Mouse (Mus musculus) CH12.LX (cell line): ENCODE data around the gene Msi1. TPM values are rescaled to one million over a fixed set of nuclear protein-coding genes. Genes with fewer than 3 reads are reported as not detected.

Experiments used
- DNase-seq: peaks from one replicate; pipeline ENCODE4 v3.0.0-alpha.2; 2013; ENCODE audit errors: extremely low read depth
- H3K27ac ChIP-seq: 2 replicates; pipeline ENCODE4 v1.5.1; 2012; ENCODE audit warnings: low read depth, mild to moderate bottlenecking, control low read depth, moderate library complexity; ENCODE audit not compliant: insufficient read depth
- H3K27me3 ChIP-seq: replicated peaks from 2 replicates; pipeline ENCODE3; 2012; ENCODE audit warnings: inconsistent platforms
- H3K36me3 ChIP-seq, 2 experiments: replicated peaks in 1 of 2; 2 replicates each; pipeline versions ENCODE3 to v1.6.1; 2012; ENCODE audit warnings: inconsistent platforms in 1 of 2, low read length in 1 of 2, mild to moderate bottlenecking in 1 of 2, mixed read lengths in 1 of 2, moderate library complexity in 1 of 2; ENCODE audit not compliant: control insufficient read depth in 1 of 2, insufficient read depth in 1 of 2
- H3K4me1 ChIP-seq, 2 experiments: 2 replicates each; pipeline ENCODE4 v1.6.1; 2012; ENCODE audit warnings: inconsistent platforms in 1 of 2, moderate library complexity in 1 of 2; ENCODE audit not compliant: insufficient read depth in 2 of 2, control insufficient read depth in 1 of 2
- H3K4me2 ChIP-seq: 2 replicates; pipeline ENCODE4 v1.6.1; 2012; ENCODE audit warnings: low read depth, mild to moderate bottlenecking, control low read depth; ENCODE audit not compliant: poor library complexity, insufficient read depth, severe bottlenecking
- H3K4me3 ChIP-seq, 3 experiments: fragments of 150-350 bp in 1 of 3; sonication (generic) in 1 of 3; replicated peaks in 1 of 3; 2 replicates each; pipeline versions ENCODE3 to v1.5.1; 2011 to 2012; ENCODE audit warnings: low read depth in 2 of 3, low read length in 2 of 3, mild to moderate bottlenecking in 2 of 3, moderate library complexity in 2 of 3, control low read depth in 1 of 3, improper control_type of control experiment in 1 of 3, inconsistent platforms in 1 of 3, mixed read lengths in 1 of 3; ENCODE audit not compliant: poor library complexity in 1 of 3
- H3K79me2 ChIP-seq: replicated peaks from 2 replicates; pipeline ENCODE4 v1.6.1; 2012; ENCODE audit warnings: mild to moderate bottlenecking, moderate library complexity; ENCODE audit not compliant: control insufficient read depth, poor library complexity, insufficient read depth, severe bottlenecking; ENCODE audit errors: extremely low read depth
- H3K9ac ChIP-seq: 2 replicates; pipeline ENCODE4 v1.6.1; 2012; ENCODE audit warnings: low read depth, mild to moderate bottlenecking, control low read depth, moderate library complexity; ENCODE audit not compliant: insufficient read depth
- H3K9me3 ChIP-seq: replicated peaks from 2 replicates; pipeline ENCODE3; 2012; ENCODE audit warnings: low read length, inconsistent platforms, mixed read lengths
- BHLHE40 ChIP-seq: IDR thresholded peaks from 2 replicates; pipeline ENCODE4 v1.6.1; 2011; ENCODE audit warnings: mild to moderate bottlenecking, low read depth, low read length, improper control_type of control experiment
- CHD2 ChIP-seq: IDR thresholded peaks from 2 replicates; pipeline ENCODE4 v1.6.1; 2011; ENCODE audit warnings: low read length, improper control_type of control experiment
- CTCF ChIP-seq, 2 experiments: IDR thresholded peaks in 1 of 2; conservative IDR thresholded peaks in 1 of 2; 2 replicates each; pipeline ENCODE4 v1.5.1; 2011 to 2012; ENCODE audit warnings: low read depth in 2 of 2, low read length in 2 of 2, improper control_type of control experiment in 1 of 2, inconsistent platforms in 1 of 2, mild to moderate bottlenecking in 1 of 2, moderate library complexity in 1 of 2
- E2F4 ChIP-seq: IDR thresholded peaks from 2 replicates; pipeline ENCODE4 v1.6.1; 2011; ENCODE audit warnings: low read depth, low read length, improper control_type of control experiment; ENCODE audit not compliant: insufficient replicate concordance
- EP300 ChIP-seq: IDR thresholded peaks from 2 replicates; pipeline ENCODE4 v1.6.1; 2011; ENCODE audit warnings: low read length, improper control_type of control experiment
- ETS1 ChIP-seq: conservative IDR thresholded peaks from 2 replicates; pipeline ENCODE4 v1.6.1; 2012; ENCODE audit warnings: low read depth, mild to moderate bottlenecking, inconsistent platforms, low read length, improper control_type of control experiment, moderate library complexity
- HCFC1 ChIP-seq: IDR thresholded peaks from 2 replicates; pipeline ENCODE4 v1.6.1; 2012; ENCODE audit warnings: low read depth, mild to moderate bottlenecking, inconsistent platforms, low read length, improper control_type of control experiment
- JUN ChIP-seq: IDR thresholded peaks from 2 replicates; pipeline ENCODE4 v1.6.1; 2011; ENCODE audit warnings: low read depth, mild to moderate bottlenecking, low read length, improper control_type of control experiment, moderate library complexity; ENCODE audit not compliant: insufficient read depth
- JUND ChIP-seq: conservative IDR thresholded peaks from 2 replicates; pipeline ENCODE4 v1.6.1; 2011; ENCODE audit warnings: low read depth, low read length, improper control_type of control experiment
- KAT2A ChIP-seq: IDR thresholded peaks from 2 replicates; pipeline ENCODE4 v1.6.1; 2012; ENCODE audit warnings: low read length, improper control_type of control experiment, inconsistent platforms; ENCODE audit not compliant: insufficient replicate concordance
- MAX ChIP-seq: IDR thresholded peaks from 2 replicates; pipeline ENCODE4 v1.6.1; 2011; ENCODE audit warnings: low read length, improper control_type of control experiment
- MXI1 ChIP-seq: IDR thresholded peaks from 2 replicates; pipeline ENCODE4 v1.6.1; 2011; ENCODE audit warnings: mild to moderate bottlenecking, low read depth, low read length, improper control_type of control experiment
- MYC ChIP-seq: IDR thresholded peaks from 2 replicates; pipeline ENCODE4 v1.6.1; 2011; ENCODE audit warnings: low read depth, mild to moderate bottlenecking, improper control_type of control experiment, low read length
- NELFE ChIP-seq: IDR thresholded peaks from 2 replicates; pipeline ENCODE4 v1.6.1; 2011; ENCODE audit warnings: low read depth, low read length, improper control_type of control experiment
- PAX5 ChIP-seq: IDR thresholded peaks from 2 replicates; pipeline ENCODE4 v1.6.1; 2012; ENCODE audit warnings: low read length, inconsistent platforms, mixed read lengths
- POLR2A ChIP-seq: IDR thresholded peaks from 2 replicates; pipeline ENCODE4 v1.6.1; 2011; ENCODE audit warnings: low read depth, mild to moderate bottlenecking, improper control_type of control experiment, low read length
- POLR2AphosphoS2 ChIP-seq: IDR thresholded peaks from 2 replicates; pipeline ENCODE4 v1.6.1; 2011; ENCODE audit warnings: low read depth, low read length, improper control_type of control experiment
- RAD21 ChIP-seq: IDR thresholded peaks from 2 replicates; pipeline ENCODE4 v1.6.1; 2011; ENCODE audit warnings: low read depth, mild to moderate bottlenecking, low read length, improper control_type of control experiment, moderate library complexity
- RCOR1 ChIP-seq: conservative IDR thresholded peaks from 2 replicates; pipeline ENCODE4 v1.6.1; 2012; ENCODE audit warnings: low read depth, mild to moderate bottlenecking, inconsistent platforms, low read length, improper control_type of control experiment
- SIN3A ChIP-seq: IDR thresholded peaks from 2 replicates; pipeline ENCODE4 v1.6.1; 2012; ENCODE audit warnings: low read length, improper control_type of control experiment, inconsistent platforms
- SMC3 ChIP-seq: IDR thresholded peaks from 2 replicates; pipeline ENCODE4 v1.6.1; 2011; ENCODE audit warnings: low read depth, low read length, improper control_type of control experiment
- ZC3H11A ChIP-seq: IDR thresholded peaks from 2 replicates; pipeline ENCODE4 v1.6.1; 2012; ENCODE audit warnings: low read depth, mild to moderate bottlenecking, inconsistent platforms, low read length, improper control_type of control experiment
- ZKSCAN1 ChIP-seq: IDR thresholded peaks from 2 replicates; pipeline ENCODE4 v1.6.1; 2012; ENCODE audit warnings: low read depth, inconsistent platforms, low read length, improper control_type of control experiment, borderline replicate concordance
- dilution Hi-C: fragments of 300-500 bp; cut with MboI; formaldehyde crosslinking; loops from 2 replicates; pipeline ENCODE4 v1.14.3; 2020; ENCODE audit warnings: low sequenced_read_pairs; ENCODE audit not compliant: extremely low pct_unique_long_range_greater_than_20kb, extremely low pct_ligation_motif_present
- in situ Hi-C: fragments of 300-500 bp; cut with MboI; formaldehyde crosslinking; loops from 3 replicates; pipeline ENCODE4 v1.14.3; 2019; ENCODE audit warnings: low sequenced_read_pairs, low pct_ligation_motif_present, low pct_unique_long_range_greater_than_20kb, mixed read lengths
- polyA plus RNA-seq: library from polyadenylated mRNA; unstranded; fragments of >175 nt; gene quantifications from 2 replicates; pipeline ENCODE4 v1.2.1, GENCODE M21; 2012; ENCODE audit warnings: low read depth; ENCODE audit not compliant: insufficient read length
- total RNA-seq, 2 experiments: library from RNA; depleted of rRNA; stranded (reverse); fragments of 300-350 nt in 1 of 2; fragments of >200 nt in 1 of 2; gene quantifications; 2 replicates each; pipeline ENCODE4 v1.2.3; 2012 to 2014

Gene Msi1
- 3.3 and 4.1 TPM in 2 replicates for total RNA-seq (2012; rRNA removed)
- total RNA-seq (2014; rRNA removed): 0.66 and 0.82 TPM in 2 replicates
- 4.9 and 5.3 TPM in 2 replicates for polyA plus RNA-seq

DNA sequence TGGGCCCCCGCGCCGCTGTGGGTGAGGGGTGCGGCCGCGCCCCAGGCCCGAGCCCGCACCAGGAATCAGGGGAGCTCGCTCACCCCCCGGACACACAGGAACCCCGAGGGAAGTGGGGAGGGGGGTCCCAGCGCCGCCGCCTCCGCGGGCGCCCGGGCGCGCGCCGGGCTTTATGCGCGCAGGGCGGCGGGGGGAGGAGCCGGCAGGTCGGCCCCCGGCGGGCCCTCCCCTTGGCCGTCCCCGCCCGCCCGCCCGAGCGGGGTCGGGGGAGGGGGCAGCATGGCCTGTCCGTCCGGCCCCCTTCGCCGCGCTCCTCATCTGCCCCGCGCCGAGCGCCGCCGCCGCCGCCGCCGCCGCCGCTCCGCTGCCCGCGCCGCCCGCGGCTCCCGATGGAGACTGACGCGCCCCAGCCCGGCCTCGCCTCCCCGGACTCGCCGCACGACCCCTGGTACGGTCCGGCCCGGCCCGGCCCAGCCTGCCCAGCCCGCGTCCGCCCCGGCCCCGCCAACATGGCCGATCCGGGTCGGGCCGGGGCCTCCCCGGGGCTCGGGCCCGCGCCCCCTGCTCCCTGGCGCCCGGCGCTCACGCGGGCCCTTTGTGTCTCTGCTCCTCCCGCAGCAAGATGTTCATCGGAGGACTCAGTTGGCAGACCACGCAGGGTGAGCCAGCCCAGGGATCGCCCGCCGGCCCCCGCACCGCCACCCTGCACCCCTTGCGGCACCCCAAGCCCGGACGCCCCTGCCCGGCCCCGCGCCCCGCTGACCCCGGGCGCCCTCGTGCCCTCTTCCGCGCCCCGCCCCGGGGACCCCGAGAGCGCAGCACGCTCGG lies at the start of gene Msi1:
Msi1 (plus strand) TSS at position 241 of the 828 bp plus-strand sequence.
- peak within 1 kb of the TSS; percentile 13 to 59 (median 43) for H3K4me3 ChIP-seq
- H3K36me3 ChIP-seq: peaks cover 0 to 14% of the 10 kb centered on the region in 2 experiments
- peaks cover 0 to 18% of the 10 kb centered on the region in 2 experiments; a peak in 2 of 4 replicates for H3K4me1 ChIP-seq
- dilution Hi-C loops (no loop called here), in situ Hi-C loops (no loop called here)
- peak within 1 kb of the TSS; percentile 31; the same call in 1 of the 2 replicates for H3K9ac ChIP-seq
- no peaks in the 10 kb centered on the region for H3K9me3 ChIP-seq
- H3K4me2 ChIP-seq: peak within 1 kb of the TSS; percentile 29
- no peak for TF ChIP-seq ETS1
- TF ChIP-seq POLR2AphosphoS2: no peak
- no peak for TF ChIP-seq MXI1
- no peak for TF ChIP-seq CHD2
- TF ChIP-seq EP300: no peak
- TF ChIP-seq HCFC1: no peak
- no peak for TF ChIP-seq ZC3H11A
- TF ChIP-seq KAT2A: no peak
- no peak for TF ChIP-seq NELFE
- no peak for TF ChIP-seq MYC
- TF ChIP-seq ZKSCAN1: no peak
- no peak for TF ChIP-seq SMC3
- no peak for TF ChIP-seq E2F4
- TF ChIP-seq BHLHE40: no peak
- TF ChIP-seq MAX: no peak
- no peak for TF ChIP-seq RAD21
- no peaks in the 10 kb centered on the region for H3K79me2 ChIP-seq
- H3K27me3 ChIP-seq: peaks cover 5% of the 10 kb centered on the region
- no peak for DNase-seq
- no peak within 1 kb of the TSS for H3K27ac ChIP-seq

DNA sequence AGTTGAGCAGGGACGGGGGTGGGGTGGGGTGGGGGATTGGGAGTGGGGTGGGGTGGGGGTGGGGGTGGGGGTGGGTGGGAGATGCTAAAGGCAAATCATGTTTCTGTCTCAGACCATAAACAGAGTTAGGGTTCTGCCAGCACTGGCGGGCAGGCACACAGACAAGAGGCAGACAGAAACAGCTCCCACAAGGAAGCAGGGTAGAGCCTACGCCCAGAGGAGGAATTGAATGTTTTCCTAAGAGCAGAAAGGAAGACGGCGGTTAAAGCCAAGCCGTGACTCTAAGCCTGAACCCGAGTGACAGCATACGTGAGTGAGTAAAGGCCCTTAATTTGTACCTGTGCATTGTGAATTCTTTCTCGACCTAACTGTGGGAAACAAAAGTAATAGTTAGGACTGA lies 37.5 kb upstream of the Msi1 start:
- H3K27me3 ChIP-seq: no peaks in the 10 kb centered on the region
- H3K36me3 ChIP-seq: peaks cover 0 to 47% of the 10 kb centered on the region in 2 experiments
- in situ Hi-C loops (no loop called here), dilution Hi-C loops (no loop called here)
- TF ChIP-seq CTCF (conservative IDR thresholded peaks at IDR 0.05 in 1 of 2, IDR thresholded peaks at IDR 0.05 in 1 of 2; ENCODE audit: low read depth in 2 of 2, low read length in 2 of 2) (no peak), MAX (no peak), JUN (no peak), ZKSCAN1 (no peak), NELFE (no peak), POLR2A (no peak), ETS1 (no peak), MXI1 (no peak), PAX5 (no peak), JUND (no peak), SIN3A (no peak), RCOR1 (no peak)
- no peak overlapping the region for H3K9ac ChIP-seq
- no peak overlapping the region for H3K27ac ChIP-seq
- H3K9me3 ChIP-seq: no peaks in the 10 kb centered on the region
- no peak overlapping the region for H3K4me3 ChIP-seq
- no peaks in the 10 kb centered on the region for H3K79me2 ChIP-seq
- DNase-seq: no peak
- H3K4me2 ChIP-seq: no peak overlapping the region
- peaks cover 0 to 15% of the 10 kb centered on the region in 2 experiments; a peak in 1 of 4 replicates for H3K4me1 ChIP-seq
